Mouse (Mus musculus) thymus, postnatal 25 days (tissue): ENCODE measurements around the gene Ube2m.

Experiments used
- DNase-seq: peaks from one replicate; pipeline ENCODE4 v3.0.0; 2022

The Ube2m gene

GRCm38 (mm10) chr7:12998053-12998452 is 40.0 kb downstream of the Ube2m start, which contains the start of gene Slc27a5:
Gene Slc27a5, minus strand, starts transcription at chr7:12998192.
- DNase-seq = no peak

GRCm38 (mm10) chr7:12997230-12997629 is 40.8 kb downstream of the Ube2m start:
- DNase-seq = no peak

GRCm38 (mm10) chr7:12995862-12996261 is 42.2 kb downstream of the Ube2m start:
- no peak for DNase-seq

GRCm38 (mm10) chr7:12993148-12993547 is 44.9 kb downstream of the Ube2m start:
- DNase-seq = no peak

- DNase-seq = peak; percentile 50
Measured at GRCm38 (mm10) chr7:12992222-12992621, 45.9 kb downstream of the Ube2m start.

- peak; percentile 30 for DNase-seq
Measured at GRCm38 (mm10) chr7:12987409-12988189, 50.5 kb downstream of the Ube2m start.

- no peak for DNase-seq
Measured at GRCm38 (mm10) chr7:12986906-12987305, 51.2 kb downstream of the Ube2m start.

GRCm38 (mm10) chr7:12985724-12986123 is 52.4 kb downstream of the Ube2m start:
- DNase-seq = no peak
